Mouse (Mus musculus) liver, adult 10 weeks (tissue): ENCODE data around the gene Olfr884. TPM values are rescaled to one million over a fixed set of nuclear protein-coding genes. Genes with fewer than 3 reads are reported as not detected.

ENCODE experiments used
- polyA plus RNA-seq: library from polyadenylated mRNA; stranded (reverse); fragments of 350-450 nt; fragmentation: Illumina TruSeq; extraction: RNeasy Lipid Tissue Mini Kit (QIAGEN cat#74804); gene quantifications from one replicate; pipeline ENCODE4 v1.2.3, GENCODE M21; 2014; ENCODE audit warnings: low read depth, low replicate concordance

Olfr884 gene
- polyA plus RNA-seq: not detected

DNA sequence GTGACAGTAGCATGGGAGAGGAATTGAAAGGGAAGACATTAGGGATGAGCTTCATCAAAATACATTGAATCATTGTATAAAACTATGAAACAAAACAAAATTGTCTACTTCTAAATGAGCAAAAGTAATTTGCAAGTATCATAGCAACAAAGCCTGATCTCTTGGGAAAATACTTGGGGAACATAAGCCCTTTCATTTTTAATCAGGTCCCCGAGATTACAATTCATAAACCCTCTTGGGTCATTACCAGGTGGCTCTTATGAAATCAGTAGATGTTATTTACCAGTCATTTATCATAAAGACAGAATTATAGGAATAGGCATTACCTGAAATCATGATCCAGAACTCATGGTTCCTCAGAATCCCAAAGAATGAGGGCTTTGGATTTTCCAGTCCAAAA lies at the start of gene Olfr884:
TSS of gene Olfr884 (plus strand) at position 301 of the 400 bp plus-strand sequence.

DNA sequence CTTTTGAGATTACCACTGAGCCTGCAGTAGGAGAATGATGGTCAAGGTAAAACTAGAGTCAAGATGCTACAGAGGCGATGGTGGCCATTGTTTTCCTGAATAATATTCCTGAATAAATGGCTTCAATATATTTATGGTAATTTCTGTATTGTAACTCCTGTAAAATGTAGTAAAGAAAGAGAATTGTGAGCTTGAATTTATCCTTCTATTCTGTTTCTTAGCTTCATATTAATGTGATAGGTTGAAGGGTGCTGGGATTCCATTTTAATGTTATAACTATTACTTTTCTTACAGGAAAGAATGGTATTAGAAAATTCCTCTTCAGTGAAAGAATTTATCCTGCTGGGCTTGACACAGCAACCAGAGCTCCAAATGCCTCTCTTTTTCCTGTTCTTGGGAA lies 20.8 kb upstream of the Olfr884 start, which contains the start of gene Olfr883:
TSS of gene Olfr883 (plus strand) at position 301 of the 400 bp plus-strand sequence.

DNA sequence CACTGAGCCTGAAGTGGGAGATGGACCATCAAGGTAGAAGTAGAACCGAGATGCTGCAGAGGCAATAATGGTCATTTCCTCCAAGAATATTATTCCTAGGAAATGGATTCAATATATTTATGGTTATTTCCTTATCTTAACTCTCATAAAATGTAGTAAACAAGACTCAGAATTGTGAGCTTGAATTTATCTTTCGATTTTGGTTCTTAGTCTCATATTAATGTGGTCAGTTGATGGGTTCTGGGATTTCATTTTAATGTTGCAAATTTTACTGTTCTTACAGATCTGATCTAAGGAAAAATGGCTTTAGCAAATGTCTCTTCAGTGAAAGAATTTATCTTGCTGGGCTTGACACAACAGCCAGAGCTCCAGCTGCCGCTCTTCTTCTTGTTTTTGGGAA lies 14.7 kb downstream of the Olfr884 start, which contains the start of gene Olfr885:
TSS of gene Olfr885 (plus strand) at position 301 of the 400 bp plus-strand sequence.

DNA sequence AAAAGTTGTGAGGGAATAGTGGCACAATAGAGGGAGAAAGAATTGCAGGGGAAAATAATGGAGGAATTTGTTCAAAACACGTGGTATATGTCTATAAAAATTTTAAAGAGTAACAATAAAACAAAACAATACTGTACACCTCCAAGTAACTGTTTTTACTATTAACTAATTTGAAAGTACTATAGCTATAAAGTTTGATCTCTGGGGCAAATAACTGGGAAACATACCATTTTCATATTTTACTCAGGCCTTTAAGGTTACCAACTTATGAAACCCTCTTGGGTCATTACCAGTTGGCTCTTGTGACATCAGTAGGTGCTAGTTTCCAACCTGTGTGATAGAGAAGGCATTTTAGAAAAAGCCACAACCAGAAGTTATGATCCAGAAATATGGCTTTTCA lies 37.4 kb downstream of the Olfr884 start, which contains the start of gene Olfr887:
TSS of gene Olfr887 (plus strand) at position 301 of the 400 bp plus-strand sequence.

Other genes starting within 250 kb of the Olfr884 start
- not detected for gene Olfr876, start 243.5 kb upstream of the Olfr884 start, polyA plus RNA-seq
- gene Olfr877, start 192.3 kb upstream of the Olfr884 start, polyA plus RNA-seq: not detected
- not detected for gene Olfr145, start 149.8 kb upstream of the Olfr884 start, polyA plus RNA-seq
- not detected for gene Olfr878, start 128.7 kb upstream of the Olfr884 start, polyA plus RNA-seq
- not detected for gene Olfr881, start 54.7 kb upstream of the Olfr884 start, polyA plus RNA-seq
- gene Olfr883, start 20.7 kb upstream of the Olfr884 start, polyA plus RNA-seq: not detected
- not detected for gene Olfr885, start 14.8 kb downstream of the Olfr884 start, polyA plus RNA-seq
- gene Olfr887, start 37.5 kb downstream of the Olfr884 start, polyA plus RNA-seq: not detected
- not detected for gene Olfr888, start 61.6 kb downstream of the Olfr884 start, polyA plus RNA-seq
- gene Olfr889, start 68.6 kb downstream of the Olfr884 start, polyA plus RNA-seq: not detected
- gene Olfr890, start 96.0 kb downstream of the Olfr884 start, polyA plus RNA-seq: not detected
- not detected for gene Olfr891, start 134.3 kb downstream of the Olfr884 start, polyA plus RNA-seq
- not detected for gene Olfr893, start 161.8 kb downstream of the Olfr884 start, polyA plus RNA-seq
- gene Olfr894, start 171.5 kb downstream of the Olfr884 start, polyA plus RNA-seq: not detected
- gene Olfr143, start 206.2 kb downstream of the Olfr884 start, polyA plus RNA-seq: not detected
- not detected for gene Olfr895, start 221.3 kb downstream of the Olfr884 start, polyA plus RNA-seq
- not detected for gene Olfr896-ps1, start 244.6 kb downstream of the Olfr884 start, polyA plus RNA-seq